Mouse (Mus musculus) gastrocnemius, postnatal 10 days (tissue): ENCODE measurements around the gene Hipk4. TPM values are rescaled to one million over a fixed set of nuclear protein-coding genes. Genes with fewer than 3 reads are reported as not detected.
A peak's percentile ranks its signal among the peaks of the same experiment; 100 is the strongest.

Experiments used
- DNase-seq: peaks from one replicate; pipeline ENCODE4 v3.0.0; 2021; ENCODE audit warnings: mixed read lengths
- long read RNA-seq, 2 experiments: library from polyadenylated mRNA; stranded (forward); transcript quantifications; one replicate each; pipeline ENCODE4 v2.0.0; 2021
- total RNA-seq, 2 experiments: library from RNA; stranded (reverse); gene quantifications; 2 replicates each; pipeline ENCODE4 v1.2.3; 2021

Gene Hipk4
- total RNA-seq: under 1 TPM; 0.42 to 0.84 TPM
- long read RNA-seq, experiment 1: 0 reads
- long read RNA-seq, experiment 2: 0 reads

DNA sequence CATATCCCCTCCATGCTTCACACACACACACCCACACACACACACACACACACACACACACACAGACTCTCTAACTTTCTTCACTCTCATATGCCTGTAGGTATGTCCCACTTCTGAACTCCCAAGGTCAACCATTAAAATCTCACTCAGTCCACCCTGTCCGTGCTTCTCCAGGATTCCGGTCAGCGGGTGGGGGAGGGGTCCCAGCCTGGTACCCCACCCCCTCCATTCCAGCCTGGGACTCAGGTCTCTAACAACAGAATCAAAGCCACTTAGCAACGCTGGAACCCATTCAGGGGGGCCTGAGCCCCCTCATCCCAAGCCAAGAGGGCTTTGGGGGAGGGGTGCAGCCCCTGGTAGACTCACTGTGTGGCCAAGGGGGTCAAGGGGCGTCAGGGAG, at the start of gene Hipk4:
Gene Hipk4 (plus strand): TSS at position 301 of the 400 bp plus-strand sequence.
- no peak for DNase-seq

DNA sequence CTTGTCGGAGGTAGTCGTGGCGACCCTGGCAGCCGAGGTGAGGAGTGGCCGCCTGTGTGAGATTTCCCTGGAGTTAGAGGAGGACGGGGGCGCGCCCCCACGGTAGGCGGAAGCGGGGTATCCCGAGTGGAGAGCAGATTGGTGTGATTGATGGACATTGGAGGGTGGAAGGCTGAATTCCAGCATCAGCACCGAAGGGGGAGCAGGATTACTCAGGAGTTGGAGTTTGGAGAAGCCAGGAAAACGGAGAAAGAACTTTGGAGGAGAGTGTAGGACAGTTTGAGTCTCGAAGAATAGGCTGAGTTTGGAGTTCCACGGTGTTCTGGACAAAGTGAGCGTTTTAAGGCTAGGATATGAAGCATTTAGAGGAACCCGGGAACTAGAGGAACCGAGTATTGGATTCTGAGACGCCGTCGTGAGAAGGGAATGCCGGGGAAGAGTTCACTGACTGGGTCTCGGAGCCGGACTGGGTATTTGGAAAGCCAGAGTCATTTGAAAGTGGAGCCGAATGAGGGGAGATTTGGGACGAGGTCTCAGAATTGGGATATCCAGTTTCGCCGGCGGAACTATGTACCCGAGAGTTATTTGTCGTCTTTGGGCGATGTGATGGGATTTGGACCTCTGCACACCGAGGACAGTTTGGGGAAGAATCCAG, 49.1 kb upstream of the Hipk4 start:
- DNase-seq: no peak

DNA sequence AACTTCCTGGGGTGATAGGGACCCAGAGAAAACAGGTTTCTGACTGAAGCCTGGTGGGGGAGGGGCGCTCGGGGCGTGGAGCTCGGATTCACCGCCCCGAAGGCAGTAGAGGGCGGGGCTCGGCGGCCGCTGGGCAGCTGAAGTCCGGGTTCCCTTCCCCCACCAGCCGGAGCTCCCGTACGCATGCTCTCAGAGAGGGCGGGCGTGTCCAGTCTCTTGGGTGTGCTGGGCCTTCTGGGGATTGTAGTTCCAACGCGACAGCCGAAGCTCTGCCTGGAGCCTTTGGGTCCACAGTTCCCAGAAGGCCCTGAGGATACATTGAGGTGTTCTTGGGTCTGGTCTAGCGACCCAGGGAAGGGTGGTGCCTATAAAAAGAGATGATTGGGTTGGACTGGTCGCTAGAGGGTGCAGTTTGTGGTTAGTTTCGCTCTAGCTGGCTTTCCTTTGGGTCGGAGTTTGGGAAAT, 48.5 kb upstream of the Hipk4 start:
- DNase-seq: peak; percentile 98

DNA sequence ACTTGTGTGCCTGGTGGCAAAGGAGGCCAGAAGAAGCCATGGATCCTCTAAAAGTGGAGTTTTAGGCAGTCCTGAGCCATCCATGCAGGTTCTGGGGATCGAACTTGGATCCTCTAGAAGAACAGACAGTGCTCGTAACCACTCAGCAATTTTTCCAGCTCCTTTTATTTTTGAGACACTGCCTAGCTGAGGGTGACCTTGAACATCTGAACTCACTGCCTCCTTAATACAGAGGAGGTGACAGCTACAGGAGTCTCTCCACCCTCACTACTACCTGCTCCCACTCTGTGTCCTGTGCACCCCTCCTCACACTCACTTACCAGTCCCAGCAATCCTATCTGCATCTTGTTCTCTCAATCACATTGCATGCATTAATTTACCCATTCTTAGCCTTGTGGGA, 47.5 kb upstream of the Hipk4 start:
- no peak for DNase-seq

DNA sequence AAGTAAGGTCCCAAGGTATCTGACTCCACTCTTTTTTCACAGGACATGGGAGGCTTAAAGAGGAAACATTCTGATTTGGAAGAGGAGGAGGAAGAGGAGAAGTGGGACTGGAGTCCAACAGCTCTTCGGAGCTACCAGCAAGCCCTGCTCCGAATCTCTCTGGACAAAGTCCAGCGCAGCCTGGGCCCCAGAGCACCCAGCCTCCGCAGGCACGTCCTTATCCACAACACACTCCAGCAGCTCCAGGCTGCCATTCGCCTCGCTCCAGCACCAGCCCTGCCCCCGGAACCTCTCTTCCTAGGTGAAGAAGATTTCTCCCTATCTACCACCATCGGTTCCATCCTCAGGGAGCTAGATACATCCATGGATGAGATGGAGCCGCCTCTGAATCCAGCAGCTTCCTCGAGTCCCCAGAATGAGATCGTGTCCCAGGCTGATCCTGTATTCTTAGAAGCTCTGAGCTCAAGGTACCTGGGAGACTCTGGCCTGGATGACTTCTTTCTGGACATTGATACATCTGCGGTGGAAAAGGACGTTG, 46.9 kb upstream of the Hipk4 start:
- DNase-seq: no peak

DNA sequence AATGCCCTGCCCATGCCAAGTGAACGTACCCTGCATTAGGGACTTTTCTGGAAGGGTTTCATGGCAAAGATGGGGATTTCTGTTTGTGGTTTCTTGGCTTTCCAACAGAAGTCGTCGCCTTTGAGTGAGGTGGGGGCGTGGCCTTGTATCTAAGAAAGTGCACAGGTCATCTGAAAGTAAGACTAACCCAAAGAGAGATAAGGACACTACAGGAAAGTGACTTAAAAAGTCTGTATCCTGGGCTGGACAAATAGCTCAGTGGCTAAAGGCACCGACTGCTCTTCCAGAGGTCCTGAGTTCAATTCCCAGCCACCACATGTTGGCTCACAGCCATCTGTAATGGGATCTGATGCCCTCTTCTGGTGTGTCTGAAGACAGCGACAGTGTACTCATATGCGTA, 44.5 kb upstream of the Hipk4 start:
- no peak for DNase-seq

DNA sequence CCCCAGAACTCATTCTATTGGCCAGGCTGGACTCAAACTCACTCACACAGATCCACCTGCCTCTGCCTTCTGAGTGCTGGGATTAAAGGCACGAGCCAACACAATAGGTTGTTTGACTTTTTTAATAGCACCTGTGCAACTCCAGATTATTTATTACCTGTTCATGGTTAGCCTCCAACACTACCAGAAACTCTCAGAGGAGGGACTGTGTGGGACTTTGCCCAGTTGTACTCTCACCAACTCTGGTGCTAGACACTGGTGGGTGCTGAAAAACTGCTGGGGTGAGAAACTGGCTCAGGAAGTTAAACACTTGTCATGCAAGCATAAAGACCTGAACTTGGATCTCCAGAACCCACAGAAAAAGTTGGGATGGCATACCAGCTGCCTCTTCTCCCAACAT, 43.3 kb upstream of the Hipk4 start:
- DNase-seq: no peak

DNA sequence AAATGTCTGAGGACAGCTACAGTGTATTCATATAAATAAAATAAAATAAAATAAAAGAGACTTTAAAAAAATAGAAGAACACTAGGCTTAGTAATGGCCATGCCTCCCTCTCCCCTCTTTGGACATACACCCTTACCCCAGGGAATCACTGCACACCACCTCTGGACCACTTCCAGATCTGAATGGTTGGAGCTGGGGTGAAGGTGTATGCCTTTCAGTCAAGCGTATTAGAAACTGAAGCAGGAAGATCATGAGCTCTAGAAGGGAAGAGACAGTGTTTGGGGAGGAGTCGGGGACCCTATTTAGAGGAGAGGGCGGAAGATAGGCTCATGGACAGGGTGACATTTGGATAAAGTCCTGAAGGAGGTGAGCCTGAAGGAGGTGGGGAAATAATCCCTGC, 42.6 kb upstream of the Hipk4 start:
- DNase-seq: no peak

DNA sequence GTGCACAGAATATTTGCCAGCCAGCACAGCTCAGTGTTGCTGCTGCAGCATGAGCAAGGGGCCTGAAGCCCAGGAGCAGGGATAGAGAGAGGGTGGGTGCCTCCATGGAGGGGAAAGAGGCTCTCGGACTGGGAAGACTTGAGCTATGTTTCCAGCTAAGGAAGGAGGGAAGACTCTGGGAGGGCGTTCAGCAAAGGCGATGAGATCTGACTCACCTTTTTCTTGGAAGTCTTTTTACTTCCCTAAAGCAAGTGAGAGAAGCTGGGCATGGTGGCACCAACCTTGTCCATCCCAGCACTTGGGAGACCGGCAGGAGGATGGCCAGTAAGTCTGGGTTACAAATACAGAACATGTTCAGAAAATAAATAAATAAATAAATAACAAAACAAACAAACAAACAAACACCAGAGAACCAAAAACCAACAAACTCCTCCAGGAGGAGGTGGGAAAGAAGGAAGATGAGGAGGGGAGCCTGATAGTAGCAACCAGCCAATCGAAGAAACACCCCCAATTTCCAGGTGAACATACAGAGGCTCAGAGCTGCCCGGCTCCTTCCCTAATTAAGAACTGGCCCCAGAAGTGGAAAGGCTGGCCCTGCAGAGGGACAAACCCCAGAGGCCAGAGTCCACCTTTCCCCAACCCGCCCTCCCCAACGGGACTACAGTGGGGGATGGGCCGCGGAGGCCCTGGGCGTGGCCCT, 42.0 kb upstream of the Hipk4 start:
- DNase-seq: no peak

DNA sequence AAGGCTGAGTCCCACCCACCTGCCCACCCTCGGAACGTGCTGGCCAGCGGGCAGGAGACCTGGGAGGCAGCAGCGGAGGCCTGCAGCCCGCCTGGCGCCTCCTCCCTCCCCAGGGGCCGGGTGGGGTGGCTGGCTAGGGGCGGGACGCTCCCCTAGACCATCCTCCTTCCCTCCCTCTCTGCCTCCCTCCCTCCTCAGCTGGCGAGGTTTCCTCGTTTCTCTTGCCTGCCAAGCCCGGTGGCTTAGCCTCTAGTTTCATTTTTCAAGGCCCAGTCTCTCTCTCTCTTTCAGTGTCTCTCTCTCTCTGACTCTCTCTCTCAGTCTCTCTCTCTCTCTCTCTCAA, 41.5 kb upstream of the Hipk4 start:
- peak; percentile 91 for DNase-seq

DNA sequence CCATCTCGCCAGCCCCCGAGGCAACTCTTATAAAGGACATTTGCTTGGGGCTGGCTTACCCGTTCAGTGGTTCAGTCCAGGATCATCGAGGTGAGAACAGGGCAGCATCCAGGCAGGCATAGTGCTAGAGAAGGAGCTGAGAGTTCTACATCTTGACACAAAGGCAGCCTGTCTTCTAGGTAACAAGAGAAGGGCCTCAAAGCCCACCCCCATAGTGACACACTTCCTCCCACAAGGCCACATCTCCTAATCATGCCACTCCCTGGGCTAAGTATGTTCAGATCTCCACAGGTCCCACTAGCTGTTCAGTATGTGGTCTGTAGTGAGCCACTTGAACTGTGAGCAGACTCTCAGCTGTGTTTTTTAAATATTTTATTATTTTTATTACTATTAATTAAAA, 39.2 kb upstream of the Hipk4 start:
- no peak for DNase-seq

DNA sequence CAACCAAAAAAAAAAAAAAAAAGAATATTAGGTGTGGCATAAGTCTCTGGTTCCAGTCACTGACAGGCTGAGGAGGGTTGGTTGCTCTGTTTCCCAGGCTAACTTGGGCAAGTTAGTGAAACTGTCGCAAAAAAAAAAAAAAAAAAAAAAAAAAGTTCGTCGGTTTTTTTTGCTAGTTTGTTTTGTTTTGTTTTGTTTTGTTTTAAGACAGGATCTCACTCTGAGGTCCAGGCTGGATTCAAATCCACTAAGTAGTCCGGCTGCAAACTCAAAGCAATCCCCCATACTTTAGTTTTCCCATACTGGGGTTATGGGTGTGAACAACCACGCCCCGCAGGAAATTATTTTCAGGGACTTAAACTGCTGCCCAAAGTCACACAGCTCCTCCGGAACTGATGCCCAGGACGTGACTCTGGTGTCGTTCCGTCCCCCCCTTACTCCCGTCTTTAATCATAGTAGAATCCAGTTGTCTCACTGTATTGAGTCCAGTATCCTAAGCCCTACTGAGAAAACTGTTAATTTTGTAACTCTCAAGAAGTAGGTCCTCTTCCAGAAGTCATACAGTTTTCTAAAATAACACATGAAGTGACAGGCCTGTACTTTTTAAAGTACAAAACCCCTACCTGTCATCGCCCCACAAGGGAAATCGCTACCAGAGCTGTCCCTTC, 36.8 kb upstream of the Hipk4 start:
- no peak for DNase-seq

DNA sequence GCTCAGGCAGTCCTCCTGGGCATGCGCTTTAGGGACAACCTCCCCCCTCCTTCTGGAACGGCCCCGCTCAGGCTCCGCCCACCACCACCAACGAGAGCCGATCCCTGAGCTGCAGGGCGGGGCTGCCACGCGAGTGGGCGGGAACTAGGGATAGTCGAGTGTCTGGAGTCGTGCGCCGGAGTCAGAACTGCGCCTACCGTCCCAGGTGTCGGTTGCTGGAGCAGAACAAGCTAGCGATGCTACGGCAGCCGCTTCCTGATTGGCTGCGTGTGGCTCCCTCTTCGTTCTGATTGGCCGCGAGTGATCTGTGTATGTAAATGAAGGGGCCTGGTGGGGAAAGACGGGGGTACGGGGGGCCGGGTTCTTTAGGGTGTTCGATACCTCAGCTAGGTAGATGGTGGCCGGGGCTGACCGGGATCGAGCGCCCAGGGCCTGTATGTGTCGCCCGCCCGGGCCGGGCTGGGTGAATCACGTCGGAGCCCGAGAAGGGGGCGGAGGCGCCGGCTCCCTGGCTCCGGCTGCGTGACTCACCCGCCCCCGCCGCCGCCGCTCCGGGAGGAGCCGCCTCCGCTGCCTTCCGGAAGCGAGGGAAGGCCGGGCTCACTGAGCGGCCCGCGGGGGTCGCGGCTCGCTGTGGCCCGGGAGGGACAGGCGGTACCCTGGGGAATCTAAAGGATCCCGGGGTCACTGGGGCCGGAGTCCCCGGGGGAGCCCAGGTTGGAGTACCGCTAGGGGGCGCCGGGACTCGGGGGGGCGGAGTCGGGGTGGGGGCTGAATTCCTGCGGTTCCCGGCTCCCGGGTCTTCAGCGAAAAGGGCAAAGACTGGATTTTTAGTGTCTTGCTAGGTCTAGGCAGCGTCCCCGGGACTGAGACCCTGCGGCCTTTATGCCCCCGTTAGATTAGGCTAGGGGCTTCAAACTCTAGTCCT, 36.0 kb upstream of the Hipk4 start, which contains the start of gene Sertad1:
Gene Sertad1 (plus strand): TSS at position 141 of the 928 bp plus-strand sequence.
- peak; percentile 99 for DNase-seq

DNA sequence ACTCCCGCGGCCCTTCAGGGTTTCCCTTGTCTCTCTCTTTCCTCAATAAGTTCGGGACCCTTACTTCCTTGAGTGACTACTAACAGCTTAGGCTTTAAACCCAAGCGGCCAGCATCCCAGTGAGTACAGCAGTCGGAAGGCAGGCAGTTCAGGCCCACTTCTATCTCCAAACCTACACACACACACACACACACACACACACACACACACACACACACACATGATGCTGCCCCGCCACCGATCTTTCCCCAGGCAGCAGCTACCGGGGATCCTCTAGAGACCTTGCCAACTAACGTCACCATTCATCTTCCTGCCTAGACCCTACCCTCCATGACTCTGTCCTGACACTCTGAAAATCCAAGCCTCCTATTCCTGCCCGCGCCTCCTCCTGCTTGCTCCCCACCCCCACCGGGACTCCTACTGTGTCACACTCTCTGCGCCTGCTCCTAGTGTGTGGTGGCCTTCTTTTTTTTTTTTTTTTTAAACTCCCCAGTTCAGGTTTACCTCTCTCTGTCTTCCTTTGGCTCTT, 35.3 kb upstream of the Hipk4 start:
- peak; percentile 66 for DNase-seq

DNA sequence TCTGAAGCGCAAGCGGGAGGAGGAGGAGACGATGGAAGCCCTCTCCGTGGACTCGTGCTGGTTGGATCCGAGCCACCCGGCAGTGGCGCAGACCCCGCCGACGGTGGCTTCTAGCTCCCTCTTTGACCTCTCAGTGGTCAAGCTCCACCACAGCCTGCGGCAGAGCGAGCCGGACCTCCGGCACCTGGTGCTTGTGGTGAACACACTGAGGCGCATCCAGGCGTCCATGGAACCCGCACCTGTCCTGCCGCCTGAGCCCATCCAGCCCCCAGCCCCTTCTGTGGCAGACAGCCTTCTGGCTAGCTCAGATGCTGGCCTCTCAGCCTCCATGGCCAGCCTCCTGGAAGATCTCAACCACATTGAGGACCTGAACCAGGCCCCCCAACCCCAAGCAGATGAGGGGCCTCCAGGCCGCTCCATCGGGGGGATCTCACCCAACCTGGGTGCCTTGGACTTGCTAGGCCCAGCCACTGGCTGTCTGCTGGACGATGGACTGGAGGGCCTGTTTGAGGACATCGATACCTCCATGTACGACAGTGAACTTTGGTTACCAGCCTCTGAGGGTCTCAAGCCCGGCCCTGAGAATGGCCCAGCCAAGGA, 33.7 kb upstream of the Hipk4 start:
- DNase-seq: no peak

DNA sequence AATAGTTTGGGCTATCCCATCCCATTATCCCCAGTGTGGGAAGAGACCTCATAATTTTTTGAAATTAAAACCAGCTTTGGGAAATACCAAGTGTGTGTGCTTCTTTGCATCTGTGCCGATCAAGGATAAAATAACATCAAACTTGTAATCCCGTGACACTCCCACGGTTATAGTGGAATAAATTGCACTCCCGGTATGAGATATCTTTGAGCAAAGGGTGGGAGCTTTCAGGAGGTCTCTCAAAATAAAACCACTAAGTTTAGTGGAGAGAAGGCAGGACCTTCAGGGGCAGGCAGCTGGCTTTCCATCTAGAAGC, 32.9 kb upstream of the Hipk4 start:
- DNase-seq: no peak

DNA sequence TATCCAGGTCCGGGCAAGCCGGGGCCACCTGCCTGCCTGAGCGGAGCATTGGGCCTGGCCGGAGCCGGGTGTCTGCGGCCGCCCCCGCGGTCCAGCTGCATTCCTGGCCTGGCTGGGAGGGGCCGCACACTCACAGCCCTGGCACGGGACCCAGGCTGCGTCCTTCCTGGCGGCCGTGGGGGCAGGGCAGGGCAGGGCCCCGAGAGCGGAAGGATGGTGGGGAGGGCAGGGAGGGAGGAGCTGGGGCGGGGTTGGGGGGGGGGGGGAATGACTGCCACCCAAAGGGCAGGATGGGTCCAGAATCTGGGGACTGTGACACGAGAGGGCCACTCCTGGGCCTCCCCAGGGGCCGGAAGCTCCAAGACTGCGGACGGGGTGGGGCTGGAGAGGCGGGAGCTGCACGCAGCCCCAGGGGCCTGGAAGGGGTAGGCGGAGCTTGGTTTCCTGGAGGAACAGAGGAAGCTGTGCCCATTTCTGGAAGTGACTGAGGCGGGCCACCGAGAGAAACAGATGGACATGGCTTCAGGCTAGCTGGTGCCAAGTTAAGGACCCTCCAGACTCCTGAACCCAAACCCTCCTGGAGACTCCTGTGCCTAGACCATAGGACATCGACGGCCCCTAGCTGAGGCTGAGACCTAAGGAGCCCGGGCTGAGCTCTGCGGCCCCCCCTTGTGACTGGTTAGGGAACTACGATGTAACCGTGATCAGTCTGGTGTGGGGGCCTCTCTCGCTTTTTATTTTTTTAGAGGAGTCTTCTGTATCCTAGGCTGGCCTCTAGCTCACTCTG, 32.3 kb upstream of the Hipk4 start:
- peak; percentile 97 for DNase-seq

DNA sequence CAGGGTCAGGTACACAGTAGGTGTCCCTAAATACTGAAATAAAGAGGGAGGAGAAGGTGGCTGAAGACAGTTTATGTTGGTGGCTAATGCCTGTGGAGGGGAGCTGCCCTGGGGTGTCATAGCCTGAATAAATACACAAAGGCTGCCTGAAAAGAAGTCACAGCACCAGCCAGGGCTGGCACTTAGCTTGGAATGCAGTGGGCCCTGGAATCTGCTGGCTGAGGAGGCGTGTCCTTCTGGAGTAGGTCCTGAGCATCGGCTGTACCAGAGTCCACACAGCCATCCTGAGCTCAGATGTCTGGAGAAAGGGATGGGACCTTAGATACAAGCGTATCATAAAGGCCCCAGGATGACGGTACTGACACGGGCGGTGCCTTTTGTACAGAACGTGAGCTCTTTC, 31.2 kb upstream of the Hipk4 start:
- no peak for DNase-seq

DNA sequence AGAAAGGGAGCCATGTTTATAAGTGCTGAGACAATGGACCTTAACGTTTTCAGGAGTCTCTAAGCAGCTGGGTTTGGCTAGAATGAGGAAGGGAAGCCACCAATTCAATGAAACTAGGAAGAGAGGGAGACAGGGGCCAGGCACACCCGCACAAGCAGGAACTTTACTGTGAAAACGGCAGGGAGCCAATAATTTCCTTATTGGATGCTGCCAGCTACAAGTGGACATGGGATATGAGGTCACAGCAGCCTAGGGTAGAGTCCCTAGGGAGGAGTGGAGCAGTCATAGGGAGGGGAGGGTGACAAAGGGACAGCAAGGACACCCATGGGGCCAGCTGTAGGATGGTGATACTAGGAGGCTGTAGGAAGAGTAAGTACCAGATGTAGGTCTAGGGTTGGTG, 30.0 kb upstream of the Hipk4 start:
- no peak for DNase-seq

DNA sequence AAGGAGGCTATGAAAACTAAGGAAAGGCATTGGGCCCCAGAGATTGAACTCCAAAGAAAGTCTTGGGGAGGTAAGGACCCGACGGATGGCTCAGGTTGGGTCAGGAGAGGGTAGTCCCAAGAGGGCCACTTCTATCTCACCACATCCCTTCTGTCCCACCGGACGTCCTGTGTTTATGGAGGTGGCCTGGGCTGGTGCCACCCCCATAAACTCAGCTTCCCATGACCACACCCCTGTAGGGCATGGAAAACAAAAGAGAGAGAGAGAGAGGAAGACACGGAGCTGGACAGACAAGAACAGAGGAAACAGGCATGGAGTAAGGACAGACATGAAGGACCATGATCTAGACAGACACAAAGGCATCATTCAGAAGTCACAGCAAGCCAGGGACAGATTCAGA, 29.6 kb upstream of the Hipk4 start:
- DNase-seq: no peak
